Mouse (Mus musculus) MEL (cell line): ENCODE measurements at regions not wholly inside any gene's neighbourhood (a gene's known extent, or its start where the extent isn't known, plus 50 kb on each side); places are given as distances from the start of the nearest gene placed in this dataset.

ENCODE experiments used
- DNase-seq: peaks from one replicate; pipeline ENCODE4 v3.0.0; 2011; ENCODE audit warnings: low read depth, low spot score
- H3K27ac ChIP-seq: 2 replicates; pipeline ENCODE4 v1.5.1; 2012; ENCODE audit warnings: low read depth, mild to moderate bottlenecking, control low read depth, low read length, moderate library complexity; ENCODE audit not compliant: control insufficient read depth
- H3K27me3 ChIP-seq, 2 experiments: fragments of 150-350 bp in 1 of 2; sonication (generic) in 1 of 2; 2 replicates each; pipeline ENCODE4 v1.6.1; 2012; ENCODE audit warnings: low read length in 2 of 2, mild to moderate bottlenecking in 2 of 2, improper control_type of control experiment in 1 of 2, moderate library complexity in 1 of 2; ENCODE audit not compliant: insufficient read depth in 2 of 2, control insufficient read depth in 1 of 2
- H3K36me3 ChIP-seq, 2 experiments: 2 replicates each; pipeline ENCODE4 v1.6.1; 2012 to 2014; ENCODE audit warnings: low read length in 2 of 2, improper control_type of control experiment in 1 of 2, inconsistent platforms in 1 of 2, mild to moderate bottlenecking in 1 of 2; ENCODE audit not compliant: insufficient read depth in 2 of 2, control insufficient read depth in 1 of 2
- H3K4me1 ChIP-seq, 2 experiments: fragments of 150-350 bp in 1 of 2; sonication (generic) in 1 of 2; 2 replicates each; pipeline ENCODE4 v1.6.1; 2012; ENCODE audit warnings: low read length in 2 of 2, improper control_type of control experiment in 1 of 2, mild to moderate bottlenecking in 1 of 2; ENCODE audit not compliant: insufficient read depth in 2 of 2, control insufficient read depth in 1 of 2
- H3K4me3 ChIP-seq, 2 experiments: fragments of 150-350 bp in 1 of 2; sonication (generic) in 1 of 2; 2 replicates each; pipeline ENCODE4 v1.5.1; 2012; ENCODE audit warnings: low read depth in 2 of 2, low read length in 2 of 2, mild to moderate bottlenecking in 2 of 2, moderate library complexity in 2 of 2, control low read depth in 1 of 2, improper control_type of control experiment in 1 of 2; ENCODE audit not compliant: control insufficient read depth in 1 of 2, insufficient read depth in 1 of 2
- H3K79me2 ChIP-seq: 2 replicates; pipeline ENCODE4 v1.6.1; 2012; ENCODE audit warnings: mild to moderate bottlenecking, low read length, moderate library complexity; ENCODE audit not compliant: control insufficient read depth, poor library complexity, insufficient read depth
- H3K9ac ChIP-seq: 2 replicates; pipeline ENCODE4 v1.6.1; 2012; ENCODE audit warnings: low read depth, mild to moderate bottlenecking, control low read depth, low read length, moderate library complexity; ENCODE audit not compliant: control insufficient read depth, poor library complexity, severe bottlenecking
- H3K9me3 ChIP-seq: fragments of 150-350 bp; sonication (generic); replicated peaks from 2 replicates; pipeline ENCODE4 v1.6.1; 2012; ENCODE audit warnings: mild to moderate bottlenecking, low read length, improper control_type of control experiment, moderate library complexity; ENCODE audit not compliant: insufficient read depth
- CHD1 ChIP-seq: IDR thresholded peaks from 2 replicates; pipeline ENCODE4 v1.6.1; 2012; ENCODE audit warnings: low read depth, mild to moderate bottlenecking, inconsistent platforms, low read length, improper control_type of control experiment
- CHD2 ChIP-seq: IDR thresholded peaks from 2 replicates; pipeline ENCODE4 v1.6.1; 2011; ENCODE audit warnings: low read length, improper control_type of control experiment
- CTCF ChIP-seq, 3 experiments: IDR thresholded peaks in 2 of 3; conservative IDR thresholded peaks in 1 of 3; 2 replicates each; pipeline ENCODE4 v1.5.1; 2011 to 2012; ENCODE audit warnings: low read length in 3 of 3, low read depth in 2 of 3, mild to moderate bottlenecking in 2 of 3, improper control_type of control experiment in 1 of 3, inconsistent platforms in 1 of 3, mixed read lengths in 1 of 3, moderate library complexity in 1 of 3; ENCODE audit not compliant: control insufficient read depth in 1 of 3, insufficient read depth in 1 of 3, poor library complexity in 1 of 3, severe bottlenecking in 1 of 3
- E2F4 ChIP-seq: IDR thresholded peaks from 2 replicates; pipeline ENCODE4 v1.6.1; 2011; ENCODE audit warnings: low read depth, low read length, improper control_type of control experiment, borderline replicate concordance
- EP300 ChIP-seq, 2 experiments: IDR thresholded peaks; 2 replicates each; pipeline ENCODE4 v1.6.1; 2011; ENCODE audit warnings: improper control_type of control experiment in 2 of 2, low read length in 2 of 2, low read depth in 1 of 2, mild to moderate bottlenecking in 1 of 2
- ETS1 ChIP-seq: IDR thresholded peaks from 2 replicates; pipeline ENCODE4 v1.6.1; 2012; ENCODE audit warnings: low read depth, mild to moderate bottlenecking, inconsistent platforms, low read length, improper control_type of control experiment, moderate library complexity
- GABPA ChIP-seq: IDR thresholded peaks from 2 replicates; pipeline ENCODE4 v1.6.1; 2012; ENCODE audit warnings: low read depth, mild to moderate bottlenecking, inconsistent platforms, low read length, improper control_type of control experiment, moderate library complexity
- GATA1 ChIP-seq: IDR thresholded peaks from 2 replicates; pipeline ENCODE4 v1.6.1; 2011; ENCODE audit warnings: low read depth, low read length, improper control_type of control experiment
- HCFC1 ChIP-seq: IDR thresholded peaks from 2 replicates; pipeline ENCODE4 v1.6.1; 2012; ENCODE audit warnings: low read depth, mild to moderate bottlenecking, inconsistent platforms, low read length, improper control_type of control experiment, moderate library complexity
- KAT2A ChIP-seq: conservative IDR thresholded peaks from 2 replicates; pipeline ENCODE4 v1.6.1; 2012; ENCODE audit warnings: low read depth, low read length, improper control_type of control experiment, inconsistent platforms
- MAFK ChIP-seq: IDR thresholded peaks from 2 replicates; pipeline ENCODE4 v1.6.1; 2011; ENCODE audit warnings: low read depth, mild to moderate bottlenecking, low read length, improper control_type of control experiment, borderline replicate concordance
- MAZ ChIP-seq: IDR thresholded peaks from 2 replicates; pipeline ENCODE4 v1.6.1; 2012; ENCODE audit warnings: low read depth, mild to moderate bottlenecking, inconsistent platforms, low read length, improper control_type of control experiment
- MXI1 ChIP-seq: IDR thresholded peaks from 2 replicates; pipeline ENCODE4 v1.6.1; 2011; ENCODE audit warnings: mild to moderate bottlenecking, low read depth, low read length, improper control_type of control experiment
- MYC ChIP-seq: IDR thresholded peaks from 2 replicates; pipeline ENCODE4 v1.6.1; 2011; ENCODE audit warnings: low read depth, mild to moderate bottlenecking, low read length, improper control_type of control experiment, moderate library complexity
- NELFE ChIP-seq: IDR thresholded peaks from 2 replicates; pipeline ENCODE4 v1.6.1; 2011; ENCODE audit warnings: low read depth, low read length, improper control_type of control experiment
- NRF1 ChIP-seq: IDR thresholded peaks from 2 replicates; pipeline ENCODE4 v1.6.1; 2014; ENCODE audit warnings: low read depth, mild to moderate bottlenecking, inconsistent platforms, low read length, improper control_type of control experiment, moderate library complexity; ENCODE audit not compliant: poor library complexity, insufficient read depth, severe bottlenecking
- POLR2A ChIP-seq, 2 experiments: IDR thresholded peaks; 2 replicates each; pipeline ENCODE4 v1.6.1; 2011 to 2012; ENCODE audit warnings: low read length in 2 of 2, mild to moderate bottlenecking in 2 of 2, control low read depth in 1 of 2, improper control_type of control experiment in 1 of 2, low read depth in 1 of 2, moderate library complexity in 1 of 2; ENCODE audit not compliant: control insufficient read depth in 1 of 2, insufficient read depth in 1 of 2, poor library complexity in 1 of 2
- POLR2AphosphoS2 ChIP-seq: IDR thresholded peaks from 2 replicates; pipeline ENCODE4 v1.6.1; 2011; ENCODE audit warnings: low read length, improper control_type of control experiment
- RAD21 ChIP-seq: IDR thresholded peaks from 2 replicates; pipeline ENCODE4 v1.6.1; 2011; ENCODE audit warnings: mild to moderate bottlenecking, low read depth, low read length, improper control_type of control experiment
- RCOR1 ChIP-seq: IDR thresholded peaks from 2 replicates; pipeline ENCODE4 v1.6.1; 2012; ENCODE audit warnings: low read depth, mild to moderate bottlenecking, inconsistent platforms, low read length, improper control_type of control experiment
- TBP ChIP-seq: IDR thresholded peaks from 2 replicates; pipeline ENCODE4 v1.8.0; 2011; ENCODE audit warnings: low read depth, low read length, improper control_type of control experiment
- TCF12 ChIP-seq: IDR thresholded peaks from 2 replicates; pipeline ENCODE4 v1.6.1; 2014; ENCODE audit warnings: low read depth, mild to moderate bottlenecking, inconsistent platforms, low read length, improper control_type of control experiment, moderate library complexity
- UBTF ChIP-seq: IDR thresholded peaks from 2 replicates; pipeline ENCODE4 v1.6.1; 2012; ENCODE audit warnings: low read depth, mild to moderate bottlenecking, inconsistent platforms, low read length, improper control_type of control experiment, moderate library complexity, borderline replicate concordance; ENCODE audit not compliant: insufficient read depth
- USF2 ChIP-seq, 2 experiments: IDR thresholded peaks; 2 replicates each; pipeline ENCODE4 v1.6.1; 2011 to 2012; ENCODE audit warnings: improper control_type of control experiment in 2 of 2, low read length in 2 of 2, borderline replicate concordance in 1 of 2, inconsistent platforms in 1 of 2, low read depth in 1 of 2, mild to moderate bottlenecking in 1 of 2; ENCODE audit not compliant: insufficient read depth in 1 of 2
- ZC3H11A ChIP-seq: IDR thresholded peaks from 2 replicates; pipeline ENCODE4 v1.6.1; 2012; ENCODE audit warnings: low read depth, mild to moderate bottlenecking, inconsistent platforms, low read length, improper control_type of control experiment
- ZMIZ1 ChIP-seq: IDR thresholded peaks from 2 replicates; pipeline ENCODE4 v1.6.1; 2012; ENCODE audit warnings: low read depth, mild to moderate bottlenecking, inconsistent platforms, low read length, improper control_type of control experiment, moderate library complexity

DNA sequence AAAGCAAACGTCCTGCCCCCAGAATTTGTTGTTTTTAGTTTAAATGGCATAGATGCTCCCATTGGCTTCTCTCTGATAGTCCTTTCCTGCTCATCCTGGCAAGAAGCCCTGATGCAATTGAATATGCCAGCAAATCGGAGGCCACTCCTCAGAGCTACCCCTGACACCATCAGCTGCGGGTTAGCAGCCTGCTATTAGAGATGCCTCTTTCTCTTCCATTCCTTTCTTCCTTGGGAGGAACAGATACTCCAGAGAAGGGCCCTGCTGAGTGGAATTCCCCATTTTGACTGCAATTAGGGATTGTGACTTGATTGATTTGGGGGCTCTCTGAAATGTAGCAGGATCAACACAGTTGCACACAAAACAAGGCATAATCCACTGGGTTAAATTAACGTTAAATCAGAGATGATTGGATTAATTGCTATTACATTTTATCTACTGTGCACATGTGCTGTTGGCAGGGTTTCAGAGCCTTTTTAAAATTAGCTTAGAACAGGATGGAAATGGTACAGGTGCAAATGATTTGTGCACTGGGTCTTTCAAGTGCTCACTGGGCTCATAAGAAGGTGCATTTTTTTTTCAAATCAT is 303.3 kb upstream of the Fam92a start:
- H3K9ac ChIP-seq = no peak overlapping the region

GRCm38 (mm10) chr4:12474421-12474820 is 302.6 kb upstream of the Fam92a start:
- no peak for DNase-seq
- no peak overlapping the region for H3K4me3 ChIP-seq
- no peak overlapping the region for H3K27ac ChIP-seq
- H3K9ac ChIP-seq = no peak overlapping the region
- no peaks in the 10 kb centered on the region for H3K9me3 ChIP-seq
- no peak for TF ChIP-seq USF2 (IDR thresholded peaks at IDR 0.05; ENCODE audit: borderline replicate concordance in 1 of 2, insufficient read depth in 1 of 2, low read depth in 1 of 2, low read length in 2 of 2)
- TF ChIP-seq TBP = no peak
- no peak for TF ChIP-seq CTCF (IDR thresholded peaks at IDR 0.05 in 2 of 3, conservative IDR thresholded peaks at IDR 0.05 in 1 of 3; ENCODE audit: control insufficient read depth in 1 of 3, insufficient read depth in 1 of 3, low read depth in 2 of 3, low read length in 3 of 3, poor library complexity in 1 of 3, severe bottlenecking in 1 of 3)
- no peak for TF ChIP-seq POLR2AphosphoS2
- TF ChIP-seq KAT2A = no peak
- TF ChIP-seq ETS1 = no peak
- no peak for TF ChIP-seq E2F4
- no peak for TF ChIP-seq GATA1
- TF ChIP-seq MXI1 = no peak
- no peak for TF ChIP-seq MYC
- no peak for TF ChIP-seq HCFC1
- TF ChIP-seq POLR2A (IDR thresholded peaks at IDR 0.05; ENCODE audit: control insufficient read depth in 1 of 2, insufficient read depth in 1 of 2, low read depth in 1 of 2, low read length in 2 of 2, poor library complexity in 1 of 2) = no peak
- no peak for TF ChIP-seq ZMIZ1
- no peak for TF ChIP-seq CHD2
- no peak for TF ChIP-seq RAD21
- TF ChIP-seq ZC3H11A = no peak
- TF ChIP-seq NRF1 = no peak
- no peak for TF ChIP-seq RCOR1
- TF ChIP-seq UBTF = no peak
- TF ChIP-seq CHD1 = no peak
- H3K79me2 ChIP-seq = no peaks in the 10 kb centered on the region
- H3K4me1 ChIP-seq = no peaks in the 10 kb centered on the region
- no peaks in the 10 kb centered on the region for H3K36me3 ChIP-seq
- no peaks in the 10 kb centered on the region for H3K27me3 ChIP-seq

More for the DNA sequence above, 303.3 kb upstream of the Fam92a start:
- Histone ChIP-seq H3K4me1 (no peaks in the 10 kb centered on the region), H3K27me3 (no peaks in the 10 kb centered on the region), H3K27ac (no peak overlapping the region), H3K36me3 (no peaks in the 10 kb centered on the region), H3K4me3 (no peak overlapping the region), H3K79me2 (no peaks in the 10 kb centered on the region), H3K9me3 (no peaks in the 10 kb centered on the region)
- no peak for DNase-seq
- TF ChIP-seq POLR2AphosphoS2 (no peak), RCOR1 (no peak), MAFK (no peak), TBP (no peak), MAZ (no peak), CHD1 (no peak), EP300 (IDR thresholded peaks at IDR 0.05; ENCODE audit: low read depth in 1 of 2, low read length in 2 of 2) (no peak), E2F4 (no peak), UBTF (no peak), MYC (no peak), RAD21 (no peak), TCF12 (no peak), NELFE (no peak), GABPA (no peak)
